Mouse (Mus musculus) cerebellum, adult 2 months (tissue): Measurements from ENCODE around the gene AC140267.1. TPM values are rescaled to one million over a fixed set of nuclear protein-coding genes. Genes with fewer than 3 reads are reported as not detected.
A peak's percentile ranks its signal among the peaks of the same experiment; 100 is the strongest.

Source experiments
- DNase-seq, 2 experiments: peaks; one replicate each; pipeline ENCODE4 v3.0.0; 2021
- H3K27ac ChIP-seq: fragments of 200-500 bp; 2 replicates; pipeline ENCODE4 v1.5.1; 2012; ENCODE audit warnings: low read length, control low read depth, inconsistent platforms; ENCODE audit not compliant: insufficient read depth
- H3K27me3 ChIP-seq: fragments of 200-500 bp; 2 replicates; pipeline ENCODE4 v1.6.1; 2012; ENCODE audit warnings: inconsistent platforms, mild to moderate bottlenecking, low read length, moderate library complexity; ENCODE audit not compliant: control insufficient read depth, insufficient read depth
- H3K4me1 ChIP-seq: fragments of 200-500 bp; 2 replicates; pipeline ENCODE4 v1.6.1; 2011; ENCODE audit warnings: low read length; ENCODE audit not compliant: control insufficient read depth, insufficient read depth
- H3K4me3 ChIP-seq: fragments of 200-500 bp; replicated peaks from 2 replicates; pipeline ENCODE3; 2011; ENCODE audit warnings: mild to moderate bottlenecking, low read depth, low read length, control low read depth; ENCODE audit not compliant: insufficient read depth
- CTCF ChIP-seq: fragments of 200-500 bp; IDR thresholded peaks from 2 replicates; pipeline ENCODE4 v1.5.1; 2011; ENCODE audit warnings: low read depth, mild to moderate bottlenecking, control low read depth, low read length, moderate library complexity, borderline replicate concordance; ENCODE audit not compliant: insufficient read depth
- POLR2A ChIP-seq: fragments of 200-500 bp; IDR thresholded peaks from 2 replicates; pipeline ENCODE4 v1.6.1; 2011; ENCODE audit warnings: low read length, control low read depth, borderline replicate concordance; ENCODE audit not compliant: insufficient read depth
- WGBS: fragments of 180-500 bp; shearing (Covaris S2); methylation state at CpG from one replicate; pipeline ENCODE4 v1.1.7; 2018; 5-methylcytosine and 5-hydroxymethylcytosine counted together
- polyA plus RNA-seq: library from polyadenylated mRNA; depleted of rRNA; stranded (reverse); fragments of >200 nt; gene quantifications from 2 replicates; pipeline ENCODE4 v1.2.3, GENCODE M21; 2012

The AC140267.1 gene
- polyA plus RNA-seq, 1 experiment, result not detected

DNA sequence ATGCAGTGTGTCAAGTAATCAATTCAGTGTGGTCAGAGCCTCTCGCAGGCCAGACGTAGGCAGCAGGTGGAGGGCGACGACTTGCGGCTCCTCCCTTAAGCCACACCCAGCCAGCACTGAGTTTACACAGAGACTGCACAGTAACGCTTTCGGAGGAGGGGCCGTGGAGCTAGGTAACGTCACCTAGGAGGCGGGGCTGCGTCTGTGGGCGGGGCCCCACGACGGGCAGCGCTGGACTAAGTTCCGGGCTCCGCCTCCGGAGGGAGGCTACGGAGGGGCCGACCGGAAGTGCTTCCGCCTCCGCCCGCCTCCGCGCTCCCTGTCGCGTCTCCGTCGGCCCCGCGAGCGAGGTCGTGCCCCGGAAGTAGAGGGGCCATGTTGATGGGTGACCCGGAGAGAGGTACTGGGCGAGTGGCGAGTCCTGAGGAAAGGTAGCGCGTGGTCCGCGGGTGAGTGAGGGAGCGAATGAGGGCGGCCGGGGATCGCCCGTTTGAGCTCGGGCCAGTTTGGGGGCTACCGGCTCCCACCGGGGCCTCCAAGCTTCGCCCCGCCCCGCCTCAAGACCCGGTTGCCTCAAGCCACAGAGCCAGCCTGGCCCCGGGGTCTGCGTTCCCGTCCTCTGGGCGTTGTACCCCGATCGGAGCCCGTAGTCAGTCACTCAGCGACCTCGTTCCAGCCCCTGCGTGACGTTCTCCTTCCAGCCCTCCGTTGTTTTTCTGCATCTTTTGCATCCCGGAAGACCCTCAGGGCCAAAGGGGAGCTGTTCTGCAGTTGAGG, 1.7 kb upstream of the AC140267.1 start, which contains the start of gene Mief1:
Mief1 (plus strand) TSS at position 286 of the 777 bp plus-strand sequence.
- peak; percentile 98 for DNase-seq
- under 1% methylated on average over 66 of the region's 67 CpGs for WGBS
- Histone ChIP-seq H3K4me3 (peak within 1 kb of the TSS; percentile 96), H3K27ac (peak within 1 kb of the TSS; percentile 64), H3K27me3 (no peaks in the 10 kb centered on the region), H3K4me1 (peaks cover 4% of the 10 kb centered on the region; the same call in 1 of the 2 replicates)
- TF ChIP-seq CTCF (no peak), POLR2A (peak; percentile 55)

GRCm38 (mm10) chr15:80248135-80248534, 12.5 kb downstream of the AC140267.1 start:
- DNase-seq, result peak; percentile 70 to 79
- H3K4me1 ChIP-seq, result peaks cover 6% of the 10 kb centered on the region; the same call in 1 of the 2 replicates
- H3K27ac ChIP-seq, result peak overlapping the region; percentile 45
- TF ChIP-seq CTCF (no peak), POLR2A (no peak)
- no peak overlapping the region for H3K4me3 ChIP-seq
- 39% methylated on average over 12 of the region's 12 CpGs for WGBS
- H3K27me3 ChIP-seq, result no peaks in the 10 kb centered on the region

- DNase-seq, result no peak
- 98% methylated on average over 1 of the region's 1 CpGs for WGBS
- Histone ChIP-seq H3K4me1 (peaks cover 6% of the 10 kb centered on the region; the same call in 1 of the 2 replicates), H3K27me3 (no peaks in the 10 kb centered on the region), H3K27ac (no peak overlapping the region), H3K4me3 (no peak overlapping the region)
- no peak for TF ChIP-seq CTCF
- TF ChIP-seq POLR2A, result no peak
These were observed 13.0 kb downstream of the AC140267.1 start for GRCm38 (mm10) chr15:80248596-80248995.

GRCm38 (mm10) chr15:80249672-80250071, 14.0 kb downstream of the AC140267.1 start:
- Histone ChIP-seq H3K4me1 (peaks cover 6% of the 10 kb centered on the region; the same call in 1 of the 2 replicates), H3K27ac (no peak overlapping the region), H3K27me3 (no peaks in the 10 kb centered on the region), H3K4me3 (no peak overlapping the region)
- DNase-seq, result no peak
- TF ChIP-seq CTCF, result no peak
- 85% methylated on average over 10 of the region's 10 CpGs for WGBS

- no peak for DNase-seq
- no peak overlapping the region for H3K4me3 ChIP-seq
- WGBS, result 92% methylated on average over 6 of the region's 6 CpGs
- H3K27me3 ChIP-seq, result no peaks in the 10 kb centered on the region
- no peak for TF ChIP-seq POLR2A
- TF ChIP-seq CTCF, result no peak
- H3K4me1 ChIP-seq, result peaks cover 6% of the 10 kb centered on the region; the same call in 1 of the 2 replicates
- H3K27ac ChIP-seq, result no peak overlapping the region
These were observed 15.0 kb downstream of the AC140267.1 start for GRCm38 (mm10) chr15:80250586-80250985.

GRCm38 (mm10) chr15:80253530-80253929, 17.9 kb downstream of the AC140267.1 start:
- Histone ChIP-seq H3K27ac (no peak overlapping the region), H3K4me3 (no peak overlapping the region), H3K4me1 (peaks cover 13% of the 10 kb centered on the region), H3K27me3 (no peaks in the 10 kb centered on the region)
- no peak for DNase-seq
- no peak for TF ChIP-seq CTCF
- no peak for TF ChIP-seq POLR2A
- 46% methylated on average over 2 of the region's 2 CpGs for WGBS

GRCm38 (mm10) chr15:80254207-80254606, 18.6 kb downstream of the AC140267.1 start:
- H3K27ac ChIP-seq, result peak overlapping the region; percentile 85
- 58% methylated on average over 6 of the region's 6 CpGs for WGBS
- TF ChIP-seq POLR2A (no peak), CTCF (no peak)
- peak; percentile 37 to 40 for DNase-seq
- no peaks in the 10 kb centered on the region for H3K27me3 ChIP-seq
- peak overlapping the region; percentile 93 for H3K4me3 ChIP-seq
- H3K4me1 ChIP-seq, result peaks cover 16% of the 10 kb centered on the region

GRCm38 (mm10) chr15:80254847-80255645, 19.4 kb downstream of the AC140267.1 start, which contains the start of gene Atf4:
TSS of gene Atf4 (plus strand) at chr15:80255184.
- H3K27ac ChIP-seq, result peak within 1 kb of the TSS; percentile 100
- H3K27me3 ChIP-seq, result no peaks in the 10 kb centered on the region
- peak within 1 kb of the TSS; percentile 93 for H3K4me3 ChIP-seq
- peaks cover 18% of the 10 kb centered on the region for H3K4me1 ChIP-seq
- TF ChIP-seq POLR2A, result peak; percentile 100
- TF ChIP-seq CTCF, result no peak
- under 1% methylated on average over 62 of the region's 62 CpGs for WGBS
- peak; percentile 99 to 100 for DNase-seq
